Mouse (Mus musculus) stomach, postnatal 0 days (tissue): ENCODE measurements at regions not wholly inside any gene's neighbourhood (a gene's known extent, or its start where the extent isn't known, plus 50 kb on each side); places are given as distances from the start of the nearest gene placed in this dataset.

Source experiments
- CTCF ChIP-seq: IDR thresholded peaks from 2 replicates; pipeline ENCODE4 v1.5.1; 2016; ENCODE audit warnings: antibody characterized with exemption, low read depth, mild to moderate bottlenecking, moderate library complexity
- EP300 ChIP-seq: optimal IDR thresholded peaks from 2 replicates; pipeline ENCODE3; 2016; ENCODE audit warnings: antibody characterized with exemption

DNA sequence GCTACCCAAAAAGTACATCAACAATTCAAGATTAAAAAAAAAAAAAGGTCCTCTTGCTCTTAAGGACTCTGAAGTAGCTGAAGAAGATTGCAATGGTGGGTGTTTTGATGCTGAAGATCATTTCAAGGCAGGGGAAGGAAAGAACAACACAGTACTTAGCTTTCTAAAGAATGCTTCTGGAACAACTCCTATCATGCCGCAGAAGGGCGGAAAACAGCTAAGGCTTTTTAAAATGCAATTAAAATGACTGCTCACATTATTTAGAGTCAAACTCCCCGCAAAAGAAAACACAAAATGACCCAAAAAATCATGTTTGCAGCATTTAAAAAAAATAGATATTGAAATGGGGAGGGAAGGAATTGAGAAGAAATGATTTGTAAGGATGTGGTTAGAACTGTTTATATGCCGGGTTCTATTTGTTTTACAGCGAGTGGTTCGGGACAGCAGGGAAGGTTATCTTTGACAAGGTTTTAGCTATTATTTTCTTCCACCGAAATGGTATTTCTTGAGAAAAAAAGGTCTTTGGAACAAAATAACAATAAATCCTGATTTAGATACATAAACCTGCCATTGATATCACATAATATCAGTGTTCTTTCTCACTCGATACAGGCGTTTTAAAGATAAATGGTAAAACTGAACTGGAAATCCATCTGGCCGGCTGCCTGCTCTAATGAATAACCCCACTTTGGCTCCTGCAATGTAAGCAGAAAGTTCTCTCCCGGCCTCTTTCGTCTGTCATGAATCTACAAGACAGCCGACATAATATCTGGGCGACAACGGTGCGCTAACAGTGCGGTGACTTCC, 127.6 kb downstream of the Gm10295 start:
- TF ChIP-seq CTCF (no peak), EP300 (no peak)
